Mouse (Mus musculus): ENCODE results near the gene Zc3hc1. TPM values are rescaled to one million over a fixed set of nuclear protein-coding genes. Genes with fewer than 3 reads are reported as not detected.
A peak's percentile ranks its signal among the peaks of the same experiment; 100 is the strongest.

Zc3hc1 gene
- polyA plus RNA-seq, 1 experiment: 29.0 TPM

DNA sequence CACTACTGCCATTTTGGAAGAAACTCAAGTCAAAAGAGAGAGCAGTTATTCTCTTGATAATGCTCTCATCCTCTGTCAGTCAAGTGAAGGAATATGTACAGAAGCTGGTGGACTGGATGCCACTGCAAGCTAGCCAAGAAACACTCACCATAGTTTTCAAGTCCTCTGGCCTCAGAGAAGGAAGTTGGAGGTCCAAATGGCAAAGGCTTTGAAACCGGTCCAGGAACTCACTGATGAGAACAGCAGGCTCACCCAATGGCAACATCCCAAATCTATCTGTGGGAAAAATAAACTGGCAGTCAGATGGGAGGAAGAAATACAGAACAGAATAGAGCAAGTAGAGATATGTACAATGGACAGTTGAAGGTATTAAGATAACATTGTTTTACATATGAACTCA is 15.0 kb downstream of the Zc3hc1 start:
- Histone ChIP-seq H3K27ac (ENCODE audit: insufficient read depth, low read length) (no peak overlapping the region), H3K4me1 (ENCODE audit: control insufficient read depth, insufficient read depth, low read length) (no peaks in the 10 kb centered on the region), H3K4me3 (ENCODE audit: insufficient read depth, low read length) (no peak overlapping the region)
- no peak for TF ChIP-seq CTCF (IDR thresholded peaks at IDR 0.05; ENCODE audit: borderline replicate concordance, insufficient read depth, low read length)
- no peak for TF ChIP-seq POLR2A (IDR thresholded peaks at IDR 0.05; ENCODE audit: low read depth, low read length)

DNA sequence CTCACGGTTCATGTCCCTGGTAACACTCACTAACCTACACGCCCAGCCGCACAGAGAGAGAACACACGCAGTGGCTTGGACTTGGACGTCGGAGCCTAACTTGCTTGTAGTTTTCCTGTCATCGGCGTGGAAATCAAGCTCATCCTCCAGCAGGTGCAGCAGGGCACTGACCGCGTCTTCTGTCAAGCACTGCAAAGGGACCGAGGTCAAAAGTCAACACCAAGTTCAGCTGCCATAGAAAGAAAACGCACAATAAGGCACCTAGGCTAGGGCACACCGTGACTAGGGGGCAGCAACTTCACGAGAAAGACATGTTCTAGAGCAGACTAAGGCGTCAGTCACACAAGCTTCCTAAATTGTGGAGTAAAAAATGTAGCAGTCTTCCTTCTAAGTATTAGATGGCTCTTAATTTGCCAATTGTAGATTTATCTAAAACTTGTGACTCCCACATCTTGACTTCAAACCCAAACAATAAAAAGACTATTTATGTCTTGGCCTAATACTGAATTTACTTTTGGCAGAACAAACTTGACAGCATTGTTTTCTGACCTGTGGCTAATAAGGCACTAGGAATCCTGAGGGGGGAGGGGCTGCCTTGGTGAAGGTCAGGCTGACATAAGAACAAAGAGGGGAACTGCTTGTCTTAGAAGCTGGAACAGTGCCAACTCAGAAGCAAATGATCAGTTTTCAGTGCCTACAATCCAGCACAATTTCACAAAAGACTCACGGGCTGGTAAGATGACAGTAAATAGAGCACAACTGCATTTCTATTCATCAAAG is 15.9 kb downstream of the Zc3hc1 start:
- H3K27ac ChIP-seq (ENCODE audit: insufficient read depth, low read length): no peak overlapping the region
- H3K4me3 ChIP-seq (ENCODE audit: insufficient read depth, low read length): no peak overlapping the region
- H3K4me1 ChIP-seq (ENCODE audit: control insufficient read depth, insufficient read depth, low read length): no peaks in the 10 kb centered on the region
- no peak for TF ChIP-seq CTCF (IDR thresholded peaks at IDR 0.05; ENCODE audit: borderline replicate concordance, insufficient read depth, low read length)
- TF ChIP-seq POLR2A (IDR thresholded peaks at IDR 0.05; ENCODE audit: low read depth, low read length): no peak

DNA sequence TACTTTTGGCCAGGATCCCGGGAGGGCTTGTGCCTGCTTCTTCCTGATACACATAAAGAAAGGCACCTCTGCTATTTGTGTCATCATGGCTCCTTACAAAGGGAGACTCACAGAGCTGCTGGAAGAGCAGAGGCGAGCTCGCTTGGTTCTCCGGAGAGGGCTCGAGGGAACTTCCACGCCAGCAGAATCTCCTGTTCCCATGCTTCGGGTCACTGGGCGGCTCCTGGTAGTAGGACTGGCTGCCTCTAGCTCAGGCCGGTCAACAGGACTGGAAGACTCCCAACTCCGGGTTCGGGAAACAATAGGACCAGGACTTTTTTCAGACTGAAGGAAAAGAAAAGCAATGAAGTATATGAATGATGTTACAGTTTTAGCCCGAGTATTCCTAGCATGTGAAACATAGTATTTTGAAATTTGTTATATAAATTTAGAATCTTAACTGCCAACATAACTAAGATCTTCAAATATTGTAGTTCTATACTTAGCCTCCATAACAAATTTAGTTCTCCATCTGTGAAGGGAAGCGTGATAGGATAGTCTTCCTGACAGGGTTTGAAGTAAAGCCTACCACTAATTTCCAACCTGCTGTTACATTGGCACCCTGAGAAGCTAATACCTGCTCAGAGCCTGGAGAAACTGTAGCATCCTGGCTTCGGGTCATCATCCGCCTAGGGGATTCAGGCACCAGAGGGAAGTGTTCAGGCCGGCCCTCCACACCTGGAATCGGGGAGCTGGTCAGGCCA is 18.0 kb downstream of the Zc3hc1 start:
- Histone ChIP-seq H3K4me1 (ENCODE audit: control insufficient read depth, insufficient read depth, low read length) (no peaks in the 10 kb centered on the region), H3K4me3 (ENCODE audit: insufficient read depth, low read length) (no peak overlapping the region), H3K27ac (ENCODE audit: insufficient read depth, low read length) (no peak overlapping the region)
- no peak for TF ChIP-seq CTCF (IDR thresholded peaks at IDR 0.05; ENCODE audit: borderline replicate concordance, insufficient read depth, low read length)
- no peak for TF ChIP-seq POLR2A (IDR thresholded peaks at IDR 0.05; ENCODE audit: low read depth, low read length)

DNA sequence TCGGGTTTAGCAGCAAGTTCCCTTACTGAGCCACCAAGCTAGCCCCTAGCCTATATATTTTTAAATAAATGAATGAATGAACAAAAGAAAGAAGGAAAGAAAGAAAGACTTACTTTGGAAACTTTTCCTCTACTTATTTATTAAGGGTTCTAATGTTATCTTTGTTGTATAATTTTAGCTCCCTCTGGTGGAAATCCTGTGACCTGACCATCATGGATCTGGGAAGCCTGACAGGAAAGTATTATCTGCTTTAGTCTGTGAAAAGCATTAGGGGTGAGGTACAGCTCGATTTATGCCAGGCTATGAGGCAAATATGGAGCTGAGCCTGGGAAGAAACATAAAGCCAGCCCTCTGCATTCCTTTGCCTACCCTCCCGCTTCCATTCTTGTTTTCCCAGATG is 21.5 kb downstream of the Zc3hc1 start:
- no peak for TF ChIP-seq CTCF (IDR thresholded peaks at IDR 0.05; ENCODE audit: borderline replicate concordance, insufficient read depth, low read length)
- TF ChIP-seq POLR2A (IDR thresholded peaks at IDR 0.05; ENCODE audit: low read depth, low read length): no peak
- Histone ChIP-seq H3K27ac (ENCODE audit: insufficient read depth, low read length) (no peak overlapping the region), H3K4me1 (ENCODE audit: control insufficient read depth, insufficient read depth, low read length) (no peaks in the 10 kb centered on the region)

DNA sequence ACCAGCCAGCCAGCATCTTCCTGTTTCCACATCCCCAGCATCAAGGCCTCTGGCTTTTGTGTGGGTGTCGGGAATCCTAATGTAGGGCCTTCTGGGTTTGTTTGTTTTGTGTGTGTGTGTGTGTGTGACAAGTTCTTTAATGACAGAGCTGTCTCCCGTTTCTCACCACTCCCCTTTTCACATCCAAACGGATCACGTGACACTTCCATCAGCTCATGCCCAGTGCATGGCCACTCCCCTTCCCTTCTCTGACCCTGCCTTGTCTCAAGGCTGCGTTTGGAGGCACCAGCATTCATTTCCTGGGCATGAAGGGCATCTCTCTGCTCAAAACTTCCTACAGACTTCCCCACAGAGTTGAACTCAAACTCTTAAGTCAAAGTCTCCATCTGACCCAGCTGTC is 27.0 kb downstream of the Zc3hc1 start:
- no peak overlapping the region for H3K27ac ChIP-seq (ENCODE audit: insufficient read depth, low read length)
- H3K4me1 ChIP-seq (ENCODE audit: control insufficient read depth, insufficient read depth, low read length): no peaks in the 10 kb centered on the region
- TF ChIP-seq CTCF (IDR thresholded peaks at IDR 0.05; ENCODE audit: borderline replicate concordance, insufficient read depth, low read length): no peak
- no peak for TF ChIP-seq POLR2A (IDR thresholded peaks at IDR 0.05; ENCODE audit: low read depth, low read length)
- no peak overlapping the region for H3K4me3 ChIP-seq (ENCODE audit: insufficient read depth, low read length)

More for the DNA sequence above, 21.5 kb downstream of the Zc3hc1 start:
- H3K4me3 ChIP-seq (ENCODE audit: insufficient read depth, low read length): no peak overlapping the region

DNA sequence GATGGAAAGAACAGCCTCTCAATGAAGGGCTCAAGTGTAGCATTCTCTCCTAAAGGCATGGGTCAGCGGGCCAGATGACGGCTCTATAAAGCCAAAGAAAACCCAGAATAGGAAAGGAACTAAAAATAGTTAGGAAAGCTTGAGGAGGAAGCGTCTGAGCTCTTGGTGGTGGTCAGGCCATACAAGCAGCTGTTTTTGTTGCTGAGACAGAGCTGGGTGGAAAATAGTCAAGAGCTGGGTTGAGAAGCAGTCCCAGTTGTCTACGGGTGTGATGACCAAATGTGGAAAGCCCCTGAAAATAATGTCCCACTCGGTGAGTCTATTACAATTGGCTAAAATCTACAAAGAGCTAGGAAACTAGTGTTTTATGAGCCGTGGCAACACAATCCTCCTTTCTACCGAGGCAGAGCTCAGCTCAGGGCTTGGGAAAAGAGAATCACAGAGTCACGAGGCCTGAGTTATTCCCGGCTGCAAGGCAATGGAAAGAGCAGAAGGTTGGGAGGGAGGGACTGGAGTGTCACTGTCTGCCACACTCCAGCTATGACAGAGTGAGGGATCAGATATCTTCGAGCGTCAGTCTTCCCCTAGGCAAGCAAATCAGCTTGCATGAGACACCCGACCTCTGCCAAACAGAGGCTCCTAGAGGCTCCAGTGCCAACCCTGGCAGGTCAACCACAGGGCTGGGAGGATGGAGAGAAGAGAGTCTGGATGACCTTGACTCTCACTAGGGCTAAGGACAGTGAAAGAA is 30.9 kb downstream of the Zc3hc1 start:
- no peaks in the 10 kb centered on the region for H3K4me1 ChIP-seq (ENCODE audit: control insufficient read depth, insufficient read depth, low read length)
- no peak overlapping the region for H3K4me3 ChIP-seq (ENCODE audit: insufficient read depth, low read length)
- no peak for TF ChIP-seq CTCF (IDR thresholded peaks at IDR 0.05; ENCODE audit: borderline replicate concordance, insufficient read depth, low read length)
- TF ChIP-seq POLR2A (IDR thresholded peaks at IDR 0.05; ENCODE audit: low read depth, low read length): no peak
- no peak overlapping the region for H3K27ac ChIP-seq (ENCODE audit: insufficient read depth, low read length)

GRCm38 (mm10) chr6:30357561-30358177 is 33.2 kb downstream of the Zc3hc1 start:
- TF ChIP-seq POLR2A (IDR thresholded peaks at IDR 0.05; ENCODE audit: low read depth, low read length) (no peak), CTCF (IDR thresholded peaks at IDR 0.05; ENCODE audit: borderline replicate concordance, insufficient read depth, low read length) (0 out of 2 replicates have a peak, but pooled peaks have one; percentile 35)
- H3K27ac ChIP-seq (ENCODE audit: insufficient read depth, low read length): no peak overlapping the region
- no peak overlapping the region for H3K4me3 ChIP-seq (ENCODE audit: insufficient read depth, low read length)
- H3K4me1 ChIP-seq (ENCODE audit: control insufficient read depth, insufficient read depth, low read length): no peaks in the 10 kb centered on the region

DNA sequence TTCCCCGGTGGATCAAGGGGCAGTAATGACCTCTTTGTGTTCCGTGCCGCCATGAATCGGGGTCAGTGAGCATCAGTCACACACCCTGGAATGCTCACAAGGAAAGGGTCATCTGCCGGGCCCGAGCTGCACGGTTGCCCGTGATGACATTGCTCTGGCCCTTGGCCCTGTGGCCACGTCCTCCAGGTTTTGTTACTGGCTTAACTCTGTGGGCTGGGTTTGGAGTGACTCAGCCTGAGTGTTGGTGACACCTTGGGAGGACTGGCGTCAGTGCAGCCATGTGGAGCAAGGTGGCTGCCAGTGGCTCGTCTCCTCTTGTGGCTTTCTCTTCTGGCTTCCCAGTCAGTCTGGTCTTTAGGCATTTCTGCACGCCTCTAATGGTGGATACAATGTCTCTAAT is 34.1 kb downstream of the Zc3hc1 start:
- H3K4me3 ChIP-seq (ENCODE audit: insufficient read depth, low read length): no peak overlapping the region
- H3K4me1 ChIP-seq (ENCODE audit: control insufficient read depth, insufficient read depth, low read length): no peaks in the 10 kb centered on the region
- TF ChIP-seq POLR2A (IDR thresholded peaks at IDR 0.05; ENCODE audit: low read depth, low read length): no peak
- TF ChIP-seq CTCF (IDR thresholded peaks at IDR 0.05; ENCODE audit: borderline replicate concordance, insufficient read depth, low read length): no peak
- H3K27ac ChIP-seq (ENCODE audit: insufficient read depth, low read length): no peak overlapping the region

GRCm38 (mm10) chr6:30356161-30356560 is 34.7 kb downstream of the Zc3hc1 start:
- no peak overlapping the region for H3K27ac ChIP-seq (ENCODE audit: insufficient read depth, low read length)
- H3K4me1 ChIP-seq (ENCODE audit: control insufficient read depth, insufficient read depth, low read length): no peaks in the 10 kb centered on the region
- no peak overlapping the region for H3K4me3 ChIP-seq (ENCODE audit: insufficient read depth, low read length)
- TF ChIP-seq POLR2A (IDR thresholded peaks at IDR 0.05; ENCODE audit: low read depth, low read length) (no peak), CTCF (IDR thresholded peaks at IDR 0.05; ENCODE audit: borderline replicate concordance, insufficient read depth, low read length) (no peak)

Measured in embryonic fibroblast, embryonic 13.5 days (primary cell).